In genomic region chr15:12663351-12663750, GRCm38 (mm10) we compare ENCODE assay signal across 24 mouse cellular contexts.
A peak's percentile ranks its signal among the peaks of the same experiment; 100 is the strongest.
DNase-seq lines count a peak whose midpoint lies in the region; ATAC-seq lines count a peak whose summit lies in the region.
"Had no signal": no experiment of that assay in that cellular context is flagged by ENCODE, and none has a peak within 500 bp of the region (broad histone marks: within the 10 kb centered on the region; RNA-seq: fewer than 3 reads in every experiment).

No protein-coding gene starts in this region.

- H3K27ac ChIP-seq in intestine, embryonic 14.5 days (ENCODE audit: low read depth) = no peak overlapping the region
- H3K27ac ChIP-seq in intestine, embryonic 16.5 days (ENCODE audit: low read length) = no peak overlapping the region
- H3K27ac ChIP-seq: embryonic facial prominence, embryonic 10.5 days; embryonic facial prominence, embryonic 12.5 days; forebrain, embryonic 13.5 days; forebrain, embryonic 15.5 days had no signal

- no peak for ATAC-seq in intestine, embryonic 14.5 days (replicated peaks; ENCODE audit: low FRiP score, low TSS enrichment, low read depth)
- no peak for ATAC-seq in intestine, embryonic 16.5 days
- ATAC-seq: activated CD4-positive, CD25-positive, alpha-beta regulatory T cell, adult 4 months; CD4-positive, CD25-positive, alpha-beta regulatory T cell, adult 4 months; forebrain, embryonic 13.5 days; forebrain, embryonic 15.5 days; Patski had no signal

- H3K9ac ChIP-seq in intestine, embryonic 14.5 days (ENCODE audit: low read length) = no peak overlapping the region
- no peak overlapping the region for H3K9ac ChIP-seq in intestine, embryonic 16.5 days (ENCODE audit: low read depth, low read length)
- H3K9ac ChIP-seq: embryonic facial prominence, embryonic 12.5 days; forebrain, embryonic 13.5 days; forebrain, embryonic 15.5 days had no signal

- DNase-seq in heart, adult 11 months = peak; percentile 58
- no peak for DNase-seq in heart, adult 9 months (ENCODE audit: low spot score in 2 of 2)
- DNase-seq in intestine, embryonic 14.5 days (ENCODE audit: low spot score) = peak; percentile 18
- peak; percentile 30 for DNase-seq in testis, postnatal 10 days (ENCODE audit: low spot score)
- DNase-seq in testis, postnatal 14 days (ENCODE audit: low spot score) = no peak
- DNase-seq: adrenal gland, adult 8-10 months; adrenal gland, postnatal 14 days; adrenal gland, postnatal 36 days; B cell, adult 2 months; cerebellum, adult 11-12 months; cerebellum, adult 2 months; cerebellum, adult 9-10 months; cerebellum, postnatal 10 days; cerebellum, postnatal 25 days had no signal

- no peaks in the 10 kb centered on the region for H3K27me3 ChIP-seq in intestine, embryonic 14.5 days (replicated peaks; ENCODE audit: control insufficient read depth, insufficient read depth, low read length)
- H3K27me3 ChIP-seq in intestine, embryonic 16.5 days (replicated peaks; ENCODE audit: control insufficient read depth, insufficient read depth, low read length) = no peaks in the 10 kb centered on the region
- H3K27me3 ChIP-seq: CH12.LX; embryonic facial prominence, embryonic 12.5 days; forebrain, embryonic 13.5 days; forebrain, embryonic 15.5 days had no signal

- H3K36me3 ChIP-seq in intestine, embryonic 14.5 days (ENCODE audit: control insufficient read depth, insufficient read depth, low read length) = no peaks in the 10 kb centered on the region
- H3K36me3 ChIP-seq in intestine, embryonic 16.5 days (ENCODE audit: control insufficient read depth, insufficient read depth, low read length) = no peaks in the 10 kb centered on the region
- H3K36me3 ChIP-seq: embryonic facial prominence, embryonic 10.5 days; embryonic facial prominence, embryonic 12.5 days; forebrain, embryonic 15.5 days; G1E had no signal

- no peaks in the 10 kb centered on the region for H3K4me1 ChIP-seq in intestine, embryonic 14.5 days (replicated peaks; ENCODE audit: control insufficient read depth, insufficient read depth, low read length)
- no peaks in the 10 kb centered on the region for H3K4me1 ChIP-seq in intestine, embryonic 16.5 days (ENCODE audit: control insufficient read depth, insufficient read depth, low read length)
- H3K4me1 ChIP-seq: forebrain, embryonic 13.5 days had no signal

- 92% methylated on average over 9 of the region's 9 CpGs for WGBS in intestine, embryonic 14.5 days
- 87% methylated on average over 9 of the region's 9 CpGs for WGBS in intestine, embryonic 16.5 days

- H3K4me2 ChIP-seq in intestine, embryonic 14.5 days (ENCODE audit: low read length) = no peak overlapping the region
- no peak overlapping the region for H3K4me2 ChIP-seq in intestine, embryonic 16.5 days (ENCODE audit: low read depth, low read length)
- H3K4me2 ChIP-seq: embryonic facial prominence, embryonic 12.5 days; forebrain, embryonic 13.5 days; forebrain, embryonic 15.5 days had no signal

- no peak overlapping the region for H3K4me3 ChIP-seq in intestine, embryonic 14.5 days (ENCODE audit: low read depth, low read length)
- no peak overlapping the region for H3K4me3 ChIP-seq in intestine, embryonic 16.5 days (ENCODE audit: low read length)
- H3K4me3 ChIP-seq: embryonic facial prominence, embryonic 10.5 days; embryonic facial prominence, embryonic 12.5 days; forebrain, embryonic 13.5 days; forebrain, embryonic 15.5 days had no signal

- H3K9me3 ChIP-seq in intestine, embryonic 14.5 days (ENCODE audit: control insufficient read depth, low read length) = no peaks in the 10 kb centered on the region
- H3K9me3 ChIP-seq in intestine, embryonic 16.5 days (ENCODE audit: control insufficient read depth, low read length) = no peaks in the 10 kb centered on the region
- H3K9me3 ChIP-seq: embryonic facial prominence, embryonic 10.5 days; embryonic facial prominence, embryonic 12.5 days; forebrain, embryonic 13.5 days; forebrain, embryonic 15.5 days; G1E had no signal

Comparison
In these comparisons a context has a peak if more than half of its experiments do, and no peak if none do; other contexts are left out.
1. DNase-seq: peak in heart, adult 11 months (single experiment), intestine, embryonic 14.5 days (single experiment) and testis, postnatal 10 days (single experiment); none in heart, adult 9 months (0 of 2) and testis, postnatal 14 days (single experiment).